Mouse (Mus musculus) ES-Bruce4 (cell line): Measurements from ENCODE around the gene Akr1d1. TPM values are rescaled to one million over a fixed set of nuclear protein-coding genes. Genes with fewer than 3 reads are reported as not detected.
A peak's percentile ranks its signal among the peaks of the same experiment; 100 is the strongest.

Experiments used
- H3K27ac ChIP-seq: 2 replicates; pipeline ENCODE4 v1.5.1; 2012; ENCODE audit warnings: low read length, inconsistent platforms; ENCODE audit not compliant: insufficient read depth
- H3K27me3 ChIP-seq: 2 replicates; pipeline ENCODE4 v1.6.1; 2012; ENCODE audit warnings: mild to moderate bottlenecking, low read length, inconsistent platforms; ENCODE audit not compliant: control insufficient read depth, poor library complexity, insufficient read depth, severe bottlenecking
- H3K36me3 ChIP-seq: 2 replicates; pipeline ENCODE4 v1.6.1; 2012; ENCODE audit warnings: inconsistent platforms, mild to moderate bottlenecking, low read length, moderate library complexity; ENCODE audit not compliant: control insufficient read depth, poor library complexity, insufficient read depth, severe bottlenecking
- H3K4me1 ChIP-seq: one replicate; pipeline ENCODE4 v1.8.1; 2011; ENCODE audit warnings: low read length; ENCODE audit not compliant: control insufficient read depth, insufficient read depth
- H3K4me3 ChIP-seq: 2 replicates; pipeline ENCODE4 v1.5.1; 2011; ENCODE audit warnings: low read depth, mild to moderate bottlenecking, low read length
- H3K9ac ChIP-seq: 2 replicates; pipeline ENCODE4 v1.6.1; 2012; ENCODE audit warnings: low read depth, mild to moderate bottlenecking, inconsistent platforms; ENCODE audit not compliant: poor library complexity, severe bottlenecking
- H3K9me3 ChIP-seq: replicated peaks from 2 replicates; pipeline ENCODE4 v1.6.1; 2012; ENCODE audit warnings: mild to moderate bottlenecking, low read length, inconsistent platforms; ENCODE audit not compliant: control insufficient read depth, poor library complexity, insufficient read depth, severe bottlenecking
- CTCF ChIP-seq: IDR thresholded peaks from one replicate; pipeline ENCODE4 v1.8.1; 2011; ENCODE audit warnings: low read depth, low read length
- EP300 ChIP-seq: IDR thresholded peaks from 2 replicates; pipeline ENCODE4 v1.6.1; 2011; ENCODE audit warnings: low read depth, low read length; ENCODE audit not compliant: insufficient read depth
- POLR2A ChIP-seq: IDR thresholded peaks from one replicate; pipeline ENCODE4 v1.8.1; 2011; ENCODE audit warnings: low read length; ENCODE audit not compliant: insufficient read depth
- polyA plus RNA-seq: library from polyadenylated mRNA; stranded (reverse); fragments of >200 nt; gene quantifications from 2 replicates; pipeline ENCODE4 v1.2.4, GENCODE M21; 2011; ENCODE audit warnings: low read depth; ENCODE audit not compliant: missing spikeins, insufficient read depth, insufficient read length

Gene Akr1d1
- polyA plus RNA-seq, 1 experiment = not detected

DNA sequence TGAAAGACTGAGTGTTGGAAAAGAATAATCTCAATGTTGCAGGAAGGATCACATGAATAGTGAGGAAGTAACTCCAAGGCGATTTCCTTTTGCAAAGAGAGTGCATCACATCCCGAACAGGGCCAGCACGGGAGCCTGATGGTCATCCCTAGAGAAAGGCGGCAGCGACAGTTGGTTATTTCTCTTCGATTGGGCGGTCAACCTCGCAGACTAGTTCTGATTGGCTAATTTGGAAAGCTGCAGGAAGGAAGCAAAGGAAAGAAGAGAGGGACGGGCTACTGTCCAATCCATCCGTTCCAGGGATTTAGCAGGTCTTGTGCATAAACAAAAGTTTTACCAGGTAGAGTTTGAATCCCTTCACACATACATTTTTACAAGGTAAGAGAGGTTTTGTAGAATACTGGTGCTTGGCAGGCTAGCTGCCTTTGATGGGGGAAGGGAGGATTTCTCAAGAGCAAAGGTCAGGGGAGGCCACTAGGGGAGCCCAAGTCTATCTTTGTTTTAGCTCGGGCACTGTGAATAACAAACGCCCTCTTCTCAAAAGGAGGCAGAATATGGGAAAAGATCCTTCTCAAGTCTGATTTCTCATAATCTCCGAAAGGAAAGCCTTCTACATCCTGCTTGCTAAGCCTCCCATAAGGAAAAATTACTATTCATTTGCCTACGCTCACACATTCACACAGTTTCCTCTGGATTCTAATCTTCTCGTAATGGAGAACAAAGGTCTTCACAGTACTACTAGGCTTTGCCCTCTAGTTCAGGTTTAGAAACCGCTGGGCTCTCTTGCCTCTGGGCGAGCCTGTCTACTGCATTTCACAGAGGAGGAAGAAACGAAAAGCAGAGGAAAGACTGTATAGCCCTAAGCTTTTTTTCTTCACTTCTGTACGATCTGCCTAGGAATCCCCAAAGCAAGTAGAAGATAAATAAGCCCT lies 62.4 kb downstream of the Akr1d1 start:
- Histone ChIP-seq H3K9me3 (peaks cover 27% of the 10 kb centered on the region), H3K9ac (no peak overlapping the region), H3K27ac (peak overlapping the region; percentile 93), H3K4me1 (peaks cover 5% of the 10 kb centered on the region), H3K27me3 (no peaks in the 10 kb centered on the region), H3K36me3 (peaks cover 3% of the 10 kb centered on the region; the same call in 1 of the 2 replicates), H3K4me3 (no peak overlapping the region)
- TF ChIP-seq EP300 = 0 out of 2 replicates have a peak, but pooled peaks have one; percentile 14
- TF ChIP-seq CTCF = peak; percentile 45
- TF ChIP-seq POLR2A = no peak

- H3K4me3 ChIP-seq = no peak overlapping the region
- peaks cover 3% of the 10 kb centered on the region; the same call in 1 of the 2 replicates for H3K36me3 ChIP-seq
- H3K4me1 ChIP-seq = peaks cover 5% of the 10 kb centered on the region
- no peaks in the 10 kb centered on the region for H3K27me3 ChIP-seq
- no peak for TF ChIP-seq POLR2A
- no peak for TF ChIP-seq EP300
- no peak for TF ChIP-seq CTCF
- peaks cover 29% of the 10 kb centered on the region for H3K9me3 ChIP-seq
- no peak overlapping the region for H3K9ac ChIP-seq
- H3K27ac ChIP-seq = peak overlapping the region; percentile 93
Observed at GRCm38 (mm10) chr6:37593033-37593374, 63.0 kb downstream of the Akr1d1 start.

DNA sequence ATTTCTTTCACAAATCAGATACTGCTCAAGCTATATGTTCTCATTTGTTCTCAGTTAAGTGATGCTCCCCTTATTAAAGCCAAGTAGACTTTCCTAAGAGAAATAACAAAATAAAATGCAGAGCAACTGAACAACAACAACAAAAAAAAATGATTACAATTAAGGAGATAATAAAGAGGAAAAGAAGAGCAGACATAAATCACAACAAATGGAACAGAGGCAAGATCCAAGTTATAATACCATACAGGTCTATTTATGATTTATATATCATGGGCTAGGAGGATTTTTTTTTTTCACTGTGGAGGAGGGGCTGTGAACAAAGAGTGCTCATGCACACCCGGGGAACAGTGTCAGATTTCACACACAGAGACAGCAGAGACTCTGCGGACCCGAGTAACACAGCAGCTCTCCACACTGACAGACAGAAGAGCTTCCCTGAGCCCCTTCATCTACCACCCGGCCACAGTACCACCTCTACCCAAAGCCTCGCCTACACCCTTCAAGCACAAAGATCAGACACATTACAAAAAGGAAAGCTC lies 63.6 kb downstream of the Akr1d1 start:
- peaks cover 3% of the 10 kb centered on the region; the same call in 1 of the 2 replicates for H3K36me3 ChIP-seq
- peak overlapping the region; percentile 61 for H3K27ac ChIP-seq
- H3K4me3 ChIP-seq = no peak overlapping the region
- no peak overlapping the region for H3K9ac ChIP-seq
- peaks cover 5% of the 10 kb centered on the region for H3K4me1 ChIP-seq
- H3K27me3 ChIP-seq = no peaks in the 10 kb centered on the region
- TF ChIP-seq POLR2A (no peak), CTCF (no peak), EP300 (no peak)
- peaks cover 29% of the 10 kb centered on the region for H3K9me3 ChIP-seq

DNA sequence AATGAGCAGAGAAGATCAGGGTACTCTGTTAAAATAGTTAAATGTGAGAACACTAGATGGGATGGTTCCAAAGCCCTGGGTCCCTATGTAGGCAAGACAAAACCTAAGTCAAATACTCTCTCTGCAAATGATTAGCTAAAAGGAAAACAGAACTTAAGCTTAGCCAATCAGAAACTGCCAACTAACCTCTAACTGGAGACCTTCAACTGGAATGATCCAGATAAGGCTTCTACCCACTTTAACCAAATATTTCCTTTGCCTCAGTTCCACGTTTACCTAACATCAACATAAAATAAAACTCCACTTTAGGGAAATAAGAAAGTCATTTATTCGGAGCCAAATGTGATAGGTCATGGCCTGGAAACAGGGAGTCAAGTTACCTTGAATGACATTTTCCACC lies 67.1 kb downstream of the Akr1d1 start:
- no peak overlapping the region for H3K4me3 ChIP-seq
- H3K36me3 ChIP-seq = no peaks in the 10 kb centered on the region; the same call in 1 of the 2 replicates
- H3K9me3 ChIP-seq = peaks cover 12% of the 10 kb centered on the region
- H3K27ac ChIP-seq = no peak overlapping the region
- H3K9ac ChIP-seq = no peak overlapping the region
- no peaks in the 10 kb centered on the region for H3K27me3 ChIP-seq
- peaks cover 3% of the 10 kb centered on the region for H3K4me1 ChIP-seq
- no peak for TF ChIP-seq POLR2A
- no peak for TF ChIP-seq CTCF
- TF ChIP-seq EP300 = no peak

- H3K9ac ChIP-seq = no peak overlapping the region
- peaks cover 3% of the 10 kb centered on the region for H3K4me1 ChIP-seq
- no peak overlapping the region for H3K4me3 ChIP-seq
- H3K27me3 ChIP-seq = no peaks in the 10 kb centered on the region
- H3K27ac ChIP-seq = no peak overlapping the region
- no peaks in the 10 kb centered on the region; the same call in 1 of the 2 replicates for H3K36me3 ChIP-seq
- TF ChIP-seq EP300 (no peak), POLR2A (no peak), CTCF (no peak)
- peaks cover 12% of the 10 kb centered on the region for H3K9me3 ChIP-seq
Observed at GRCm38 (mm10) chr6:37598033-37598432, 68.1 kb downstream of the Akr1d1 start.

- TF ChIP-seq POLR2A (no peak), EP300 (no peak), CTCF (no peak)
- Histone ChIP-seq H3K4me3 (no peak overlapping the region), H3K9ac (no peak overlapping the region), H3K27me3 (no peaks in the 10 kb centered on the region), H3K9me3 (peaks cover 12% of the 10 kb centered on the region), H3K4me1 (peaks cover 1% of the 10 kb centered on the region), H3K27ac (no peak overlapping the region), H3K36me3 (no peaks in the 10 kb centered on the region; the same call in 1 of the 2 replicates)
Observed at GRCm38 (mm10) chr6:37600976-37601498, 71.1 kb downstream of the Akr1d1 start.
